Mouse (Mus musculus) MEL (cell line): Measurements from ENCODE around the gene Ahcyl1. TPM values are rescaled to one million over a fixed set of nuclear protein-coding genes. Genes with fewer than 3 reads are reported as not detected.

ENCODE experiments used
- DNase-seq: peaks from one replicate; pipeline ENCODE4 v3.0.0; 2011; ENCODE audit warnings: low read depth, low spot score
- H3K27ac ChIP-seq: 2 replicates; pipeline ENCODE4 v1.5.1; 2012; ENCODE audit warnings: low read depth, mild to moderate bottlenecking, control low read depth, low read length, moderate library complexity; ENCODE audit not compliant: control insufficient read depth
- H3K27me3 ChIP-seq, 2 experiments: fragments of 150-350 bp in 1 of 2; sonication (generic) in 1 of 2; 2 replicates each; pipeline ENCODE4 v1.6.1; 2012; ENCODE audit warnings: low read length in 2 of 2, mild to moderate bottlenecking in 2 of 2, improper control_type of control experiment in 1 of 2, moderate library complexity in 1 of 2; ENCODE audit not compliant: insufficient read depth in 2 of 2, control insufficient read depth in 1 of 2
- H3K36me3 ChIP-seq, 2 experiments: 2 replicates each; pipeline ENCODE4 v1.6.1; 2012 to 2014; ENCODE audit warnings: low read length in 2 of 2, improper control_type of control experiment in 1 of 2, inconsistent platforms in 1 of 2, mild to moderate bottlenecking in 1 of 2; ENCODE audit not compliant: insufficient read depth in 2 of 2, control insufficient read depth in 1 of 2
- H3K4me1 ChIP-seq, 2 experiments: fragments of 150-350 bp in 1 of 2; sonication (generic) in 1 of 2; 2 replicates each; pipeline ENCODE4 v1.6.1; 2012; ENCODE audit warnings: low read length in 2 of 2, improper control_type of control experiment in 1 of 2, mild to moderate bottlenecking in 1 of 2; ENCODE audit not compliant: insufficient read depth in 2 of 2, control insufficient read depth in 1 of 2
- H3K4me3 ChIP-seq, 2 experiments: fragments of 150-350 bp in 1 of 2; sonication (generic) in 1 of 2; 2 replicates each; pipeline ENCODE4 v1.5.1; 2012; ENCODE audit warnings: low read depth in 2 of 2, low read length in 2 of 2, mild to moderate bottlenecking in 2 of 2, moderate library complexity in 2 of 2, control low read depth in 1 of 2, improper control_type of control experiment in 1 of 2; ENCODE audit not compliant: control insufficient read depth in 1 of 2, insufficient read depth in 1 of 2
- H3K79me2 ChIP-seq: 2 replicates; pipeline ENCODE4 v1.6.1; 2012; ENCODE audit warnings: mild to moderate bottlenecking, low read length, moderate library complexity; ENCODE audit not compliant: control insufficient read depth, poor library complexity, insufficient read depth
- H3K9ac ChIP-seq: 2 replicates; pipeline ENCODE4 v1.6.1; 2012; ENCODE audit warnings: low read depth, mild to moderate bottlenecking, control low read depth, low read length, moderate library complexity; ENCODE audit not compliant: control insufficient read depth, poor library complexity, severe bottlenecking
- H3K9me3 ChIP-seq: fragments of 150-350 bp; sonication (generic); replicated peaks from 2 replicates; pipeline ENCODE4 v1.6.1; 2012; ENCODE audit warnings: mild to moderate bottlenecking, low read length, improper control_type of control experiment, moderate library complexity; ENCODE audit not compliant: insufficient read depth
- CHD2 ChIP-seq: IDR thresholded peaks from 2 replicates; pipeline ENCODE4 v1.6.1; 2011; ENCODE audit warnings: low read length, improper control_type of control experiment
- CTCF ChIP-seq, 3 experiments: IDR thresholded peaks in 2 of 3; conservative IDR thresholded peaks in 1 of 3; 2 replicates each; pipeline ENCODE4 v1.5.1; 2011 to 2012; ENCODE audit warnings: low read length in 3 of 3, low read depth in 2 of 3, mild to moderate bottlenecking in 2 of 3, improper control_type of control experiment in 1 of 3, inconsistent platforms in 1 of 3, mixed read lengths in 1 of 3, moderate library complexity in 1 of 3; ENCODE audit not compliant: control insufficient read depth in 1 of 3, insufficient read depth in 1 of 3, poor library complexity in 1 of 3, severe bottlenecking in 1 of 3
- ELF1 ChIP-seq: IDR thresholded peaks from 2 replicates; pipeline ENCODE4 v1.6.1; 2014; ENCODE audit warnings: low read depth, mild to moderate bottlenecking, inconsistent platforms, low read length, improper control_type of control experiment, moderate library complexity
- EP300 ChIP-seq, 2 experiments: IDR thresholded peaks; 2 replicates each; pipeline ENCODE4 v1.6.1; 2011; ENCODE audit warnings: improper control_type of control experiment in 2 of 2, low read length in 2 of 2, low read depth in 1 of 2, mild to moderate bottlenecking in 1 of 2
- GATA1 ChIP-seq: IDR thresholded peaks from 2 replicates; pipeline ENCODE4 v1.6.1; 2011; ENCODE audit warnings: low read depth, low read length, improper control_type of control experiment
- HCFC1 ChIP-seq: IDR thresholded peaks from 2 replicates; pipeline ENCODE4 v1.6.1; 2012; ENCODE audit warnings: low read depth, mild to moderate bottlenecking, inconsistent platforms, low read length, improper control_type of control experiment, moderate library complexity
- KAT2A ChIP-seq: conservative IDR thresholded peaks from 2 replicates; pipeline ENCODE4 v1.6.1; 2012; ENCODE audit warnings: low read depth, low read length, improper control_type of control experiment, inconsistent platforms
- MAFK ChIP-seq: IDR thresholded peaks from 2 replicates; pipeline ENCODE4 v1.6.1; 2011; ENCODE audit warnings: low read depth, mild to moderate bottlenecking, low read length, improper control_type of control experiment, borderline replicate concordance
- MAX ChIP-seq: IDR thresholded peaks from 2 replicates; pipeline ENCODE4 v1.6.1; 2011; ENCODE audit warnings: low read length, improper control_type of control experiment
- MXI1 ChIP-seq: IDR thresholded peaks from 2 replicates; pipeline ENCODE4 v1.6.1; 2011; ENCODE audit warnings: mild to moderate bottlenecking, low read depth, low read length, improper control_type of control experiment
- RAD21 ChIP-seq: IDR thresholded peaks from 2 replicates; pipeline ENCODE4 v1.6.1; 2011; ENCODE audit warnings: mild to moderate bottlenecking, low read depth, low read length, improper control_type of control experiment
- RCOR1 ChIP-seq: IDR thresholded peaks from 2 replicates; pipeline ENCODE4 v1.6.1; 2012; ENCODE audit warnings: low read depth, mild to moderate bottlenecking, inconsistent platforms, low read length, improper control_type of control experiment
- TBP ChIP-seq: IDR thresholded peaks from 2 replicates; pipeline ENCODE4 v1.8.0; 2011; ENCODE audit warnings: low read depth, low read length, improper control_type of control experiment
- UBTF ChIP-seq: IDR thresholded peaks from 2 replicates; pipeline ENCODE4 v1.6.1; 2012; ENCODE audit warnings: low read depth, mild to moderate bottlenecking, inconsistent platforms, low read length, improper control_type of control experiment, moderate library complexity, borderline replicate concordance; ENCODE audit not compliant: insufficient read depth
- USF1 ChIP-seq: IDR thresholded peaks from 2 replicates; pipeline ENCODE4 v1.6.1; 2014; ENCODE audit warnings: low read depth, mild to moderate bottlenecking, inconsistent platforms, low read length, improper control_type of control experiment, moderate library complexity
- USF2 ChIP-seq, 2 experiments: IDR thresholded peaks; 2 replicates each; pipeline ENCODE4 v1.6.1; 2011 to 2012; ENCODE audit warnings: improper control_type of control experiment in 2 of 2, low read length in 2 of 2, borderline replicate concordance in 1 of 2, inconsistent platforms in 1 of 2, low read depth in 1 of 2, mild to moderate bottlenecking in 1 of 2; ENCODE audit not compliant: insufficient read depth in 1 of 2
- ZC3H11A ChIP-seq: IDR thresholded peaks from 2 replicates; pipeline ENCODE4 v1.6.1; 2012; ENCODE audit warnings: low read depth, mild to moderate bottlenecking, inconsistent platforms, low read length, improper control_type of control experiment
- ZNF384 ChIP-seq: IDR thresholded peaks from 2 replicates; pipeline ENCODE4 v1.6.1; 2012; ENCODE audit warnings: low read depth, mild to moderate bottlenecking, inconsistent platforms, low read length, improper control_type of control experiment
- polyA plus RNA-seq, 2 experiments: library from polyadenylated mRNA; stranded (reverse) in 1 of 2; unstranded in 1 of 2; fragments of >175 nt in 1 of 2; fragments of >200 nt in 1 of 2; gene quantifications; 2 replicates each; pipeline versions ENCODE4 v1.2.1 to v1.2.4; 2012; ENCODE audit warnings: low replicate concordance in 2 of 2, low read depth in 1 of 2; ENCODE audit not compliant: insufficient read length in 2 of 2, insufficient read depth in 1 of 2, missing spikeins in 1 of 2
- total RNA-seq: library from RNA; depleted of rRNA; stranded (reverse); fragments of 300-350 nt; gene quantifications from 2 replicates; pipeline ENCODE4 v1.2.3, GENCODE M21; 2012

The Ahcyl1 gene
- total and polyA plus RNA-seq, 3 experiments: 28.0 to 105 (median 104) TPM

DNA sequence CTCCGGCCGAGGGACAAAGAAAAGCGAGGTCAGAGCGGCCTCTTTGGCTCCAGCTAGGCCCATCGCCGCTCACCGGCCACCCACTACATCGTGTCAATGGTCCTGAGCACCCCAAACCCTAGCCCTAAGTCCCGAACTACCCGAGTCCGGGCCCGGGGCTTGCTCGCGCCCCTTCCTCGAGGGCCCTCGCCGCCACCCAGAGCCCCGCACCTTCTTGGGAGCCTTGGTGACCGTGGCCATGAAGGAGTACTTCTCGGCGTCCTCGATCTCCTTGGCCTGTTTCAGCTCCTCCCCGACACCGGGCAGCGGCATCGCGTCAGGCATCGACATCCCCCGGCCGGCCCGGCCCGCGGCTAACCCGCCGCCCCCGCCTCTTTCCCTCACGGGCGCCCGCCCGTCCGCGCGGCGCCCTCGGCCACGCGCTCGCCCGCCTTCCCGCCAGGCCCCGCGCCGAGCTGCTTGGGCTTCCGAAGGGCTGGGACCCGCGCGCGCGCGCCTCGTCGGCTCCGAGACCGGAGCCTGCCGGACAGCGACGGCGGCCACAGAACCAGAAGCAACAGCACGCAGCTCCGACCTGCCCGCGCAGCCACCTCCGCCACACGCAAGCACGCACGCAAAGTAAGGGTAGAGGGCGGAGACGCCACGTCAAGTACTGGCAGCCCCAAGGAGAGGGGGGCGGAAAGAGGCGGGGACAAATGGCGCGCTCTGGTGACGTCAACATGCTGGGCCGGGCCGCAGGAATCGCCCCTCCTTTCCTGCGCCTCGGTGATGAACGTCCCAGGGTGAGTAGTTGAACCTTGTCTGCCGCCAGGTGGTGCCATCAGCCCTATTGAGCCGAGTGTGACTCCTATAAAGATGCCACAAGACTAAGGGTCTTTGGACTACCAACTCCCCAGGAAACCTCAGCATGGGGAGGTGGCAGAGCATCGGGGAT, at the start of gene Ahcyl1 (continued):
- TF ChIP-seq UBTF (no peak), TBP (0 out of 2 replicates have a peak, but pooled peaks have one; percentile 30), CTCF (IDR thresholded peaks at IDR 0.05 in 2 of 3, conservative IDR thresholded peaks at IDR 0.05 in 1 of 3; ENCODE audit: control insufficient read depth in 1 of 3, insufficient read depth in 1 of 3, low read depth in 2 of 3, low read length in 3 of 3, poor library complexity in 1 of 3, severe bottlenecking in 1 of 3) (peak; percentile 67 to 98 (median 92)), EP300 (IDR thresholded peaks at IDR 0.05; ENCODE audit: low read depth in 1 of 2, low read length in 2 of 2) (peak in 1 of 2 experiments; percentile 37; a peak in 1 of 4 replicates), HCFC1 (peak; percentile 97), ZNF384 (no peak)

DNA sequence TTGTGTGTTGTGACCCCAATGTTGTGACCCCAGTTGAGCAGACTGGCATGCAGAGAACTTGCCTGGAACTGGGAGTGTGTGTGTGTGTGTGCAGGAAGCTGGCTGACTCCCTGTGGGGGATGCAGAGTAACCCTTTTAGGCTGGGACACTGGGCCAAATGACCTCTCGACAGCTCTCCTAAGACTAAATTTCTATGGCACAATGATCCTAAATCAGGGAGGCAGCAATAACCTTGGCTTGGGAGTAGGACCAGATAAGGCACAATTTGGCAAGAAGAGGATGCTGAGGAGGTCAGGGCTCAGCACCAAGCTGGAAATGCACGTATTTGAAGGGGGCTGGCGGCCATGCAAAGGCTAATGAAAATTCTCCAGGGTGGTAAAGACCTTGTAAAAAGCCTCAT, 49.7 kb upstream of the Ahcyl1 start:
- no peaks in the 10 kb centered on the region; a peak in 2 of 4 replicates for H3K27me3 ChIP-seq
- H3K9me3 ChIP-seq: no peaks in the 10 kb centered on the region
- no peak overlapping the region for H3K4me3 ChIP-seq
- no peaks in the 10 kb centered on the region for H3K4me1 ChIP-seq
- no peak overlapping the region for H3K27ac ChIP-seq
- no peaks in the 10 kb centered on the region for H3K36me3 ChIP-seq
- no peak for DNase-seq
- TF ChIP-seq USF1: no peak
- no peak for TF ChIP-seq MXI1
- TF ChIP-seq GATA1: no peak
- TF ChIP-seq UBTF: no peak
- no peak for TF ChIP-seq ZC3H11A
- no peak for TF ChIP-seq MAX
- no peak for TF ChIP-seq RCOR1
- no peak for TF ChIP-seq CHD2
- TF ChIP-seq MAFK: no peak
- TF ChIP-seq RAD21: no peak
- TF ChIP-seq EP300 (IDR thresholded peaks at IDR 0.05; ENCODE audit: low read depth in 1 of 2, low read length in 2 of 2): no peak
- no peak for TF ChIP-seq ELF1
- TF ChIP-seq USF2 (IDR thresholded peaks at IDR 0.05; ENCODE audit: borderline replicate concordance in 1 of 2, insufficient read depth in 1 of 2, low read depth in 1 of 2, low read length in 2 of 2): no peak
- TF ChIP-seq KAT2A: no peak
- no peak for TF ChIP-seq ZNF384
- H3K79me2 ChIP-seq: no peaks in the 10 kb centered on the region
- no peak overlapping the region for H3K9ac ChIP-seq
